In the genomic region with DNA sequence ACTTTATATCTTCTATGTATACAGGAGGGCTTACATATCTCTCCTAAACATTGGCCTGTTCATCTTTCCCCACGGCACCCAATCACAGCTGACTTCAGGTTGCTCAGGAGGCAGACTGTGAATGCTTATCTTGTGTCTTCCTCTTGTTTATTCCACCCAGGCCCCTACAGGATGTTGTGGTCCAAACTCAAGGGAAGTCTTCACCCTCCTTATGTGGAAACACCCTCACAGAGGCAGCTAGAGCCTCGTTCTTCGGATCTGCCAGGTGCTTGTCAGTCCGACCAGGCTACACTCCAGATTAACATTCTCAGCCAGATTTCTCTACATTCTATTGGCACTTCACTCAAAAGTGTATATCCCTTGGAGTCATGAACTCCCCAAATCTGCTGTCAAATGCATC, we compare ENCODE assay signal across 23 mouse cellular contexts. TPM values are rescaled to one million over a fixed set of nuclear protein-coding genes. Genes with fewer than 3 reads are reported as not detected.
DNase-seq lines count a peak whose midpoint lies in the region; ATAC-seq lines count a peak whose summit lies in the region.
"Had no signal": no experiment of that assay in that cellular context is flagged by ENCODE, and none has a peak within 500 bp of the region (broad histone marks: within the 10 kb centered on the region; RNA-seq: fewer than 3 reads in every experiment).

No protein-coding gene starts in this region.

- no peak overlapping the region for H3K4me3 ChIP-seq in intestine, embryonic 14.5 days (ENCODE audit: low read depth, low read length)
- no peak overlapping the region for H3K4me3 ChIP-seq in intestine, embryonic 15.5 days (replicated peaks)
- H3K4me3 ChIP-seq: forebrain, embryonic 10.5 days; heart, embryonic 10.5 days; kidney, embryonic 15.5 days; midbrain, embryonic 12.5 days; neural tube, embryonic 12.5 days had no signal

- no peak overlapping the region for H3K27ac ChIP-seq in intestine, embryonic 14.5 days (ENCODE audit: low read depth)
- no peak overlapping the region for H3K27ac ChIP-seq in intestine, embryonic 15.5 days
- H3K27ac ChIP-seq: forebrain, embryonic 10.5 days; heart, embryonic 10.5 days; hindbrain, embryonic 14.5 days; kidney, embryonic 15.5 days; liver, embryonic 14.5 days; midbrain, embryonic 12.5 days; neural tube, embryonic 12.5 days had no signal

- no peaks in the 10 kb centered on the region for H3K36me3 ChIP-seq in intestine, embryonic 14.5 days (ENCODE audit: control insufficient read depth, insufficient read depth, low read length)
- no peaks in the 10 kb centered on the region for H3K36me3 ChIP-seq in intestine, embryonic 15.5 days
- H3K36me3 ChIP-seq: forebrain, embryonic 10.5 days; heart, embryonic 10.5 days; kidney, embryonic 15.5 days; midbrain, embryonic 12.5 days; neural tube, embryonic 12.5 days had no signal

- no peak overlapping the region for H3K9ac ChIP-seq in intestine, embryonic 14.5 days (ENCODE audit: low read length)
- H3K9ac ChIP-seq in intestine, embryonic 15.5 days, result no peak overlapping the region
- H3K9ac ChIP-seq: hindbrain, embryonic 14.5 days; kidney, embryonic 15.5 days; liver, embryonic 14.5 days; midbrain, embryonic 12.5 days; neural tube, embryonic 12.5 days had no signal

- H3K27me3 ChIP-seq in intestine, embryonic 14.5 days (replicated peaks; ENCODE audit: control insufficient read depth, insufficient read depth, low read length), result no peaks in the 10 kb centered on the region
- no peaks in the 10 kb centered on the region for H3K27me3 ChIP-seq in intestine, embryonic 15.5 days (replicated peaks)
- H3K27me3 ChIP-seq: kidney, embryonic 15.5 days; midbrain, embryonic 12.5 days; neural tube, embryonic 12.5 days had no signal

- no peak for ATAC-seq in intestine, embryonic 14.5 days (replicated peaks; ENCODE audit: low FRiP score, low TSS enrichment, low read depth)
- ATAC-seq in intestine, embryonic 15.5 days, result no peak
- ATAC-seq in megakaryocyte progenitor cell, adult 5-6 weeks (replicated peaks; ENCODE audit: poor library complexity), result peak; percentile 57
- ATAC-seq: forebrain, embryonic 16.5 days had no signal

- peaks cover 12% of the 10 kb centered on the region for H3K4me1 ChIP-seq in intestine, embryonic 14.5 days (replicated peaks; ENCODE audit: control insufficient read depth, insufficient read depth, low read length)
- H3K4me1 ChIP-seq in intestine, embryonic 15.5 days (replicated peaks), result peaks cover 4% of the 10 kb centered on the region; the same call in 1 of the 2 replicates
- H3K4me1 ChIP-seq: heart, embryonic 10.5 days had no signal

- no peak overlapping the region for H3K4me2 ChIP-seq in intestine, embryonic 14.5 days (ENCODE audit: low read length)
- no peak overlapping the region for H3K4me2 ChIP-seq in intestine, embryonic 15.5 days (replicated peaks)
- H3K4me2 ChIP-seq: hindbrain, embryonic 14.5 days; kidney, embryonic 15.5 days; midbrain, embryonic 12.5 days; neural tube, embryonic 12.5 days had no signal

- H3K9me3 ChIP-seq in intestine, embryonic 14.5 days (ENCODE audit: control insufficient read depth, low read length), result no peaks in the 10 kb centered on the region
- H3K9me3 ChIP-seq in intestine, embryonic 15.5 days, result no peaks in the 10 kb centered on the region
- H3K9me3 ChIP-seq: forebrain, embryonic 10.5 days; heart, embryonic 10.5 days; kidney, embryonic 15.5 days; midbrain, embryonic 12.5 days; neural tube, embryonic 12.5 days had no signal

- WGBS in intestine, embryonic 14.5 days, result 51% methylated on average over 4 of the region's 4 CpGs
- 73% methylated on average over 4 of the region's 4 CpGs for WGBS in intestine, embryonic 15.5 days

- DNase-seq in intestine, embryonic 14.5 days (ENCODE audit: low spot score), result peak; percentile 18
- DNase-seq in CD8-positive naive resting alpha-beta T cell, adult 2 months (ENCODE audit: low read depth in 2 of 2, low spot score in 2 of 2), result peak; percentile 21 to 42
- peak; percentile 46 for DNase-seq in thymus, postnatal 25 days
- DNase-seq in layer of hippocampus, postnatal 36 days, result no peak
- DNase-seq in cerebellum, postnatal 10 days, result no peak
- DNase-seq in right cerebral cortex, postnatal 25 days, result no peak
- DNase-seq: adrenal gland, postnatal 14 days; cerebellum, adult 2 months; gastrocnemius, postnatal 14 days; heart, postnatal 4 days; kidney, adult 11 months; kidney, postnatal 4 days; right cerebral cortex, postnatal 14 days had no signal

RNA-seq across cellular contexts. Expression of a gene that starts 32.7 kb away (rescaled TPM):
- polyA plus RNA-seq in intestine, embryonic 14.5 days (2014; fragmentation: Nextera tagmentation; extraction: Ambion mirVana), result 11.8 and 14.1 TPM in 2 replicates
- polyA plus RNA-seq in intestine, embryonic 15.5 days (2015; fragmentation: Nextera tagmentation; extraction: Ambion mirVana), result 7.8 and 9.0 TPM in 2 replicates
- total RNA-seq in megakaryocyte progenitor cell, adult 5-6 weeks (2015), result 3.7 and 4.5 TPM in 2 replicates
- total RNA-seq in megakaryocyte progenitor cell, adult 5-6 weeks (2017), result 2.2 and 4.7 TPM in 2 replicates
- 10 to 100 TPM; 21.8 to 22.7 TPM for total RNA-seq in layer of hippocampus, postnatal 36 days (2021)

Comparison
In these comparisons a context has a peak if more than half of its experiments do, and no peak if none do; other contexts are left out.
1. DNase-seq: peak in intestine, embryonic 14.5 days (single experiment), CD8-positive naive resting alpha-beta T cell, adult 2 months (2 of 2) and thymus, postnatal 25 days (single experiment); none in layer of hippocampus, postnatal 36 days (0 of 2), cerebellum, postnatal 10 days (0 of 2) and right cerebral cortex, postnatal 25 days (single experiment).
2. RNA of a gene that starts 32.7 kb away (total RNA-seq): 21.8 to 22.7 TPM in layer of hippocampus, postnatal 36 days; 2.2 to 4.7 TPM in megakaryocyte progenitor cell, adult 5-6 weeks; every median in the first group is over 4 times any median in the second.